Mouse (Mus musculus) Patski (cell line): ENCODE results near the gene Zscan2. TPM values are rescaled to one million over a fixed set of nuclear protein-coding genes. Genes with fewer than 3 reads are reported as not detected.
A peak's percentile ranks its signal among the peaks of the same experiment; 100 is the strongest.

ENCODE experiments used
- ATAC-seq: fragments of 100-300 bp; one replicate; pipeline ENCODE4 v1.8.0; 2021
- CTCF ChIA-PET: fragments of 350-600 bp; sonication (Branson Sonifier 250); formaldehyde crosslinking; loops from one replicate; lab custom pipeline; 2022; ENCODE audit warnings: inconsistent platforms; lab: Charles Lee
- POLR2A ChIA-PET: fragments of 350-600 bp; sonication (Branson Sonifier 250); formaldehyde crosslinking; loops from one replicate; lab custom pipeline; 2022; ENCODE audit warnings: antibody characterized with exemption, inconsistent platforms; lab: Charles Lee
- DNase-seq: peaks from one replicate; pipeline ENCODE4 v3.0.0-alpha.2; 2011; ENCODE audit warnings: low read depth, low spot score
- H3K27me3 ChIP-seq: fragments of 371-371 bp; one replicate; pipeline ENCODE4 v1.5.1; 2021
- CTCF ChIP-seq: fragments of 100-300 bp; IDR thresholded peaks from one replicate; pipeline ENCODE4 v1.5.1; 2021
- in situ Hi-C: fragments of 300-500 bp; cut with MboI; formaldehyde crosslinking; loops from 3 replicates; pipeline ENCODE4 v1.11.1; 2018; ENCODE audit warnings: low pct_unique_long_range_greater_than_20kb, mixed read lengths
- polyA plus RNA-seq: library from polyadenylated mRNA; unstranded; gene quantifications from one replicate; pipeline ENCODE4 v1.2.3, GENCODE M21; 2021

The Zscan2 gene
- polyA plus RNA-seq, 1 experiment from 2014 or later = 20.3 TPM

DNA sequence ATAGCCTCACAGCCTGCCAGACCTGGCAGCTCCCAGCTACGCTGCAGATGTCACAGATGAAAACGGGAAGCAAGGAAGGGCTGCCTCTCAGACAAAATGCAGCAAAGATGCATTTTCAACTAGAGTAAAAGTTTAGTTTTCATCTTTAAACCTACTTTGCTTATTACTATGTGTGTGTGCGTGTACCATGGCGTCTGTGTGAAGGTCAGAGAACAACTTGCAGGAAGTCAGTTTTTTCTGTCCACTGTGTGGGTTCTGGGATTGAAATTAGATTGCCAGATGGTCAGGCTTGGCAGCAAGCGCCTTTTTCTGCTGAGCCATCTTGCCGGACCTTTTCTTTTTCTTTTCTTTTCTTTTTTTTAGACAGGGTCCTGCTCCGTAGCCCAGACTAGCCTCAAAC is 33.5 kb downstream of the Zscan2 start:
- ChIA-PET POLR2A (interaction anchor here (0.6 kb wide), 1 partner anchor 186 kb away, joined by 5 read pairs; no protein-coding TSS in a partner anchor), CTCF (no interaction called here)
- DNase-seq = no peak
- ATAC-seq = no peak
- TF ChIP-seq CTCF = no peak
- in situ Hi-C loops = no loop called here
- H3K27me3 ChIP-seq = no peaks in the 10 kb centered on the region

DNA sequence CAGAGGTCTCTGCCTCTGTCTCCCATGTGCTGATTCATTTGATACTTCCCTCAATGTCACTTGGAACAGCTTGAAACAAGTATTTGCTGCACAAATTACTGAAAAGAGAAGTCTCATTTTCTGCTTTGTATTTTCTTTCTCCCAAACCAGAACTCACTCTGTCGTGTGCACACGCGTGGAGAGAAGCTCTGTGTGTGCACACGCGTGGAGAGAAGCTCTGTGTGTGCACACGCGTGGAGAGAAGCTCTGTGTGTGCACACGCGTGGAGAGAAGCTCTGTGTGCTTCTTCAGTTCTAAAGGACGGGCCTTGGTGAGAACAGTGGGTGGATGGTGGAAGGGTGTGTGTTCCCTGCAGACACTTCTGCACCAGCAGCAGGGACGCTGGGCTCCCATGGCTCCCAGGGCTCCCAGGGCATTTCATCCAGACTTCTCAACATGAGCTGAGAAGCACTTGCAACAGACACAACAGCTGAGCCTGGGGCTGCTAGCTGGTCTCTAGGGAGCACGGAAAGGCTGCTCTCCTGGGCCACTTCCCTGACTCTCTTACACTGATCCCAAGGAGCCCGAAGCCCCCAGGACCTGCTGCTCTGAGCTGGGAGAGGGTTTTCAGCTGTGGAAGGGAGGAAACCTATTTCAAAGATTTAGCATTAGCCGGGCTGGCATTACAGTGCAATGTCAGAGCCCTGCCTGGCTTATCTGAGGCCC is 34.2 kb downstream of the Zscan2 start:
- ChIA-PET POLR2A (no interaction called here), CTCF (no interaction called here)
- H3K27me3 ChIP-seq = no peaks in the 10 kb centered on the region
- ATAC-seq (no peak), DNase-seq (no peak)
- in situ Hi-C loops = no loop called here
- no peak for TF ChIP-seq CTCF

DNA sequence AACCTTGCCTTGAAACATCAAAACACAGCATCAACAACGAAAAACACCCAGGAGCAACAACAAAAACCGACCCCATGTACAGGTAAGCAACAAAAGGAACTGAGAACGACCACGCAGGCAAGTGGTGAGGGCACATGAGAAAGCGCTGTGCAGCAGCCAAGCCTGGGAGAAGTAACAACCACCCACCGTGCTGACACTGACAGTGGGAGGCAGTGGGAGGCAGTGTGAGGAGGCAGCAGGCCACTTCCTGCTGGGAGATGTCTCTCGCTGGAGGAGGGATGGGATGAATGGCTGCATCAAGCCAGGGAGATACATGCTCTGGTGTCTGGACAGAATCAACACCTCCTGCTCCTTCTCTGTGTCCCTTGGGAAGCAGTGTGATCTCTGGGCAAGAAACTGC is 36.4 kb downstream of the Zscan2 start:
- POLR2A ChIA-PET = no interaction called here

DNA sequence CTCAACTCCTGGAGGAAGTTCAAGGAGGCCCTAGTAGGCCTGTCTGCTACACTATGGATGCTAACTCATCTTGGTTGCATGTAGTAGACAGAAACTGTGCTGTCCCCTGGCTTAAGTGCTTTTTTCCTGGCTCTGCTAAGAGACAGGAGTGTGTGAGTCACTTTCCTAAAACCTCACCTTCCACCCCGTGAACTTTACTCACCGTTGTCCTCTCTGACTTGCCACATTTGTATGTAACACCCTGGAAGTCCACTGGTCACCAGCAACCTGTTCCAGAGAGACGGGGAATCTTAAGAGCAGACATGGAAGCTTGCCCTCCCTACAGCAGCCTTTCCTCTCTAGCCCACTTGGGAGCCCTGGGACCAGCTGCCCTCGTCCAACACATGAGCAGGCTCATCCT is 37.0 kb downstream of the Zscan2 start:
- ChIA-PET POLR2A (interaction anchor here (0.5 kb wide), 1 partner anchor 43 kb away, joined by 3 read pairs; no protein-coding TSS in a partner anchor), CTCF (no interaction called here)
- TF ChIP-seq CTCF = no peak
- H3K27me3 ChIP-seq = no peaks in the 10 kb centered on the region
- DNase-seq (no peak), ATAC-seq (no peak)
- in situ Hi-C loops = no loop called here

More for the DNA sequence above, 36.4 kb downstream of the Zscan2 start:
- in situ Hi-C loops = no loop called here
- ATAC-seq (no peak), DNase-seq (no peak)
- CTCF ChIA-PET = no interaction called here
- no peak for TF ChIP-seq CTCF
- H3K27me3 ChIP-seq = no peaks in the 10 kb centered on the region

DNA sequence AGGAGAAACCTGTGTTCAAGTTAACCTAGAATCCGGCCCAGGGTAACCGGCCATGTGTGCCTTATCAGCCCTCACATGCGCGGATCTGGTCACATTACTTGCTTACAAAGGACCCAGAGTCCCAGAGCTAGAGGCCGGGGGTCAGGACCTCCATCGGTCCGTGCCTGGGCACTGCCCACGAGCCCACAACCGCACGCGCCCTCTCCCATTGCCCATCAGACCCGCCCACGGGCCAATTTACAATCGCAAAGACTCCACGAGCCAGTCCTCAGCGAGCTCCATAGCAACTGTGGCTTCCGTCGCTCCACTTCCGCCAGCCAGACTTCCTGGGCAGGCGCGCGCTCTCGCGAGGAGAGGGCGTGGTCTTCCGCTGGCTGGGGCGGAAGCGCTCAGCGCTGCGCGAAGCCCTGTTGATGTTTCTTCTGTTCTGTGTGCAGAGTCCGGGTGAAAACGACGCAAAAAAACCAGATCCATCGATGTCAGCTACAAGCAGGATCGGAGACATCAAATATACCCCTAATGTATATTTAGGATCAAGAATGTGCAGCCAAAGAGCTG is 40.3 kb downstream of the Zscan2 start, which contains the start of gene Wdr73:
Wdr73 (minus strand) TSS at position 326 of the 558 bp plus-strand sequence.
- TF ChIP-seq CTCF = no peak
- ChIA-PET CTCF (interaction anchor here (1.2 to 2.0 kb wide), 5 partner anchors 12 to 44 kb away, joined by 3 to 9 read pairs (median 5); no protein-coding TSS in a partner anchor), POLR2A (interaction anchor here (0.7 to 2.6 kb wide), 4 partner anchors 11 to 391 kb away, joined by 3 to 11 read pairs (median 4); partner anchors contain the start of gene Zscan2)
- ATAC-seq (peak; percentile 89), DNase-seq (peak; percentile 63)
- in situ Hi-C loops = no loop called here
- H3K27me3 ChIP-seq = no peaks in the 10 kb centered on the region

DNA sequence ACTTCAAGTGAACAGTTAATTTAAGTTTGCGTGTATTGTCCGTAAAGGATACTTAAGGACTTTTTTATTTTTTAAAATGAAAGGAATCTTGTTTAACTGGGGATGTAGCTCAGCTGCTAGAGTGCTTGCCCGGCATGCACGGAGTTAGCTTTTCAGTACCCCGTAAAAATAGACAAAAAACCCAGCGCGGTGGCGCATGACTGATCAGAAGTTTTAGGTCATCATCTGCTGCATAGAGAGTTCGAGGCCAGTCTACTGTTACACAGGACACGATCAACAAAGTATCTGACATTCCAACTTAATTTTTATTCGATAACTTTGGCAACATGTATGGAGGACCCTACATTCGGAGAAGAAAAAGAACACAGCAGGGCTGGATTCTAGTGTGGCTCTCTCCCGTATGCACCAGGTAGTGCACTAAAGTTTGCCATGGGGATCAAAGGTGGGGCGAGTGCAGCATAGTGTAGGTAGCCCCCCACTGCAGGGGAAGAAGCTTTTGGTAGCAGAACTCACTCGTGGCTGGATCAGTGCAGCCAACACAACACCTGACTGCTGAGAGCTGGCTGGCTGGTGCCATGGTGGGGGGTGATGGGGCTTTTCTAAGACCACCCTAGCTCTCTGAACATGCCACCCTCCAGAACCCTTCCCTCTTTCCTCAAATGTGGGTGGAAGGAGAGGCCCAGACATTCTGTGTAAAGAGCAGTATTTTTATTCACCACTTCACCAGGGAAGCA is 41.0 kb downstream of the Zscan2 start:
- POLR2A ChIA-PET = interaction anchor here (0.6 to 2.6 kb wide), 6 partner anchors 12 to 1241 kb away, joined by 3 to 11 read pairs (median 4); partner anchors contain the start of gene Zscan2
- TF ChIP-seq CTCF = no peak
- in situ Hi-C loops = no loop called here
- DNase-seq = no peak
- no peak for ATAC-seq
- no peaks in the 10 kb centered on the region for H3K27me3 ChIP-seq
- CTCF ChIA-PET = interaction anchor here (0.9 to 2.0 kb wide), 5 partner anchors 11 to 178 kb away, joined by 3 to 6 read pairs (median 3); no protein-coding TSS in a partner anchor

DNA sequence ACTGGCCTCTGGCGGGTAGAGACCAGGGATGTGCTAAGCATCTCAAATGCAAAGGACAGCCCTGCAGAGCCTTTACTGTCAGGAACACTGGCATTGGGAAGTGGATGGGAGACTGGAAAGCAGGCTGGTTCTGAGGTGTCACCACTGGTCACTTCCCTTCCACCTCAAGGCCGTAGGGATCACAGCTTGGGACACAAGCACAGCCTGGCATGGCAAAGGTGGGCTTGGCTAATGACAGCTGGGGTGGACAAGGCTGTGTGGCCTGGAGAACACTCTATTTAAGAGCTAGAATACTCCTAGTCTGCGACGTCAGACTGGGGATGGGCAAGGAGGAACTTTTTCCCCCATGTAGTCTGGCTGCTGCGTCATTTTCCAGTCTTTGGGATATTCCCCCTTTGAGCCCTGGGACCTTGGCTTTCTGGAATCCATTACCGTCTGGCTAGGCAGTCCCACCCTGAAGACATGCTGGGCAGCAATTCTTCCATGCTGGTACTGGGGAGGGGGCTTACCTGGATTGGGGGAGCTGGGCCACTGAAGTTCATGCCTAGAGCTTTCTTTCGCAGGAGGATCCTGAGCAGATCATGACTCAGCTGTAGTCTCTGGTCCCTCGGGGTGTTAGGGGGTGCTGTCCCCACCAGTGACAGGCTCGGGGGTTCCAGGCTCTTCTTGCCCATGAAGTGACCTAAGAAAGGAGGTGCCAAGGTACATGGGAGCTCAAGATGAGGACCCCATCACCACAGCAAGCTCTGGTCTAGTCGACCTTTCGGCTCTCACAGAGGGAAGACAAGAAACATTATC is 43.1 kb downstream of the Zscan2 start:
- ChIA-PET POLR2A (no interaction called here), CTCF (interaction anchor here (1.2 to 1.3 kb wide), 2 partner anchors 15 to 40 kb away, joined by 3 read pairs; no protein-coding TSS in a partner anchor)
- TF ChIP-seq CTCF = no peak
- in situ Hi-C loops = no loop called here
- DNase-seq = no peak
- H3K27me3 ChIP-seq = no peaks in the 10 kb centered on the region
- no peak for ATAC-seq

DNA sequence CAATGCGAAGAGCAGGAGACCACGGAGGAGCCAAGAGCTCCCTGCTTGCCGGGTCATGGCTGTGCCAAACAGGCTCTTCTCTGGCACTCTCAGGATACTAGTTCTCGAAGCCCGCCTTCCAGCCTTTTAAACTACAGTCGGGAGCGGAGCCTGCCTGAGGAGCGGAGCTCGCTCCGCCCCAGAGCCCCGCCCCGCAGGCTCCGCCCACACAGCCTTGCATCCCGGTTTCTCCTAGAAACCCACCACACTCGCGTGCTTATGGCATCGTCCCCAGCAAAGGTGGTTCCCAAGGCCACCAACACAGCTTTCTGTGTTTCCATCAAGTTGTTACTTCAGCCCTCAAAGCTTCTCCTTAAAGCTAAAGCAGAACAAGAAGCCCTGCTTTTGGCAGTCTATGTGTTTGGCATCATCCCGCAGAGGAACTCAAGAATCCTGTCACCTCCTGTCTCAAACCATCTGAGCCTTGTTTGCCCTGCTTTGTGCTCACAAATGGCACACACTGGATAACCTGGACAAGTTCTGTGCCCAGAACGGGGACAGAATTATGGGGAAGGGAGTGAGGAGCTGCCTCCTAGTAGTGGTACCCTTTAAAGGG is 44.3 kb downstream of the Zscan2 start, which contains the start of gene Nmb:
Nmb (minus strand) TSS at position 156 of the 595 bp plus-strand sequence.
- POLR2A ChIA-PET = no interaction called here
- in situ Hi-C loops = no loop called here
- CTCF ChIA-PET = interaction anchor here (1.3 kb wide), 1 partner anchor 39 kb away, joined by 3 read pairs; no protein-coding TSS in a partner anchor
- ATAC-seq (no peak), DNase-seq (no peak)
- no peak for TF ChIP-seq CTCF
- no peaks in the 10 kb centered on the region for H3K27me3 ChIP-seq

DNA sequence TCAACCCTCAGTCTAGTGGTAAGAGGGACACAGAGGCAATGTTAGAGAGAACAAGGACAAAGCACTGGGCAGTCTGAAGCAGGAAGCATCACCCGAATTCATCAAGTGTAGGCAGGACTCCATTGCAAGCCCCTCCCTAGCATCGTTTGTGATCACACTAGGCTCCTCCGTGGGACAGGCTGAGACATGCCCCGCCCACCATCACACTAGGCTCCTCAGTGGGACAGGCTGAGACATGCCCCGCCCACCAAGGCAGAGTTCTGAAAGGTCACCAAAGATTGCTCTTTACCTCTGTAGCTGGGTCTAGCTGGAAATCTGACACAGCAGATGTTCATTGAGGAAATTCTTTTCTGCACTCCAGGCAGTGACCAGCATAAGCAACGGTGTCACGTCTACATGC is 50.3 kb downstream of the Zscan2 start:
- ChIA-PET POLR2A (no interaction called here), CTCF (no interaction called here)
- in situ Hi-C loops = no loop called here
- ATAC-seq (no peak), DNase-seq (no peak)
- no peaks in the 10 kb centered on the region for H3K27me3 ChIP-seq
- no peak for TF ChIP-seq CTCF
